Mouse (Mus musculus): ENCODE data around the gene Hhat.

GRCm38 (mm10) chr1:192611996-192612739, 158.9 kb downstream of the Hhat start:
- TF ChIP-seq CTCF (IDR thresholded peaks at IDR 0.05; ENCODE audit: low read depth): no peak
- TF ChIP-seq EP300 (IDR thresholded peaks at IDR 0.05; ENCODE audit: low read depth): no peak

All from heart, postnatal 0 days (tissue).